Mouse (Mus musculus): ENCODE measurements around the gene Baz2b. TPM values are rescaled to one million over a fixed set of nuclear protein-coding genes. Genes with fewer than 3 reads are reported as not detected.

Gene Baz2b
- polyA plus RNA-seq, 2 experiments: 36.0 to 45.6 TPM

- Histone ChIP-seq H3K27me3 (ENCODE audit: control insufficient read depth, insufficient read depth, low read length) (no peaks in the 10 kb centered on the region), H3K4me1 (ENCODE audit: control insufficient read depth, insufficient read depth, low read length) (peaks cover 7% of the 10 kb centered on the region), H3K27ac (replicated peaks; ENCODE audit: low read depth, low read length) (no peak overlapping the region), H3K9ac (ENCODE audit: low read depth, low read length, severe bottlenecking) (no peak overlapping the region), H3K9me3 (ENCODE audit: control insufficient read depth, low read length) (no peaks in the 10 kb centered on the region), H3K4me3 (replicated peaks; ENCODE audit: low read length) (no peak overlapping the region), H3K36me3 (ENCODE audit: control insufficient read depth, insufficient read depth, low read length) (no peaks in the 10 kb centered on the region), H3K4me2 (replicated peaks; ENCODE audit: low read depth, low read length, severe bottlenecking) (no peak overlapping the region)
- DNase-seq (ENCODE audit: low spot score) (no peak), ATAC-seq (ENCODE audit: low FRiP score, low read depth) (no peak)
- WGBS: 63% methylated on average over 11 of the region's 11 CpGs
- no peak for TF ChIP-seq POLR2A (IDR thresholded peaks at IDR 0.05; ENCODE audit: borderline replicate concordance, extremely low read depth, insufficient read depth, insufficient read length)
These were observed 156.2 kb downstream of the Baz2b start for GRCm38 (mm10) chr2:60053222-60054010.

- H3K36me3 ChIP-seq (ENCODE audit: control insufficient read depth, insufficient read depth, low read length): no peaks in the 10 kb centered on the region
- DNase-seq (ENCODE audit: low spot score) (no peak), ATAC-seq (ENCODE audit: low FRiP score, low read depth) (no peak)
- no peak overlapping the region for H3K9ac ChIP-seq (ENCODE audit: low read depth, low read length, severe bottlenecking)
- no peak overlapping the region for H3K4me3 ChIP-seq (replicated peaks; ENCODE audit: low read length)
- TF ChIP-seq POLR2A (IDR thresholded peaks at IDR 0.05; ENCODE audit: borderline replicate concordance, extremely low read depth, insufficient read depth, insufficient read length): no peak
- H3K9me3 ChIP-seq (ENCODE audit: control insufficient read depth, low read length): no peaks in the 10 kb centered on the region
- H3K27ac ChIP-seq (replicated peaks; ENCODE audit: low read depth, low read length): no peak overlapping the region
- peaks cover 7% of the 10 kb centered on the region; the same call in 1 of the 2 replicates for H3K4me1 ChIP-seq (ENCODE audit: control insufficient read depth, insufficient read depth, low read length)
- 75% methylated on average over 9 of the region's 9 CpGs for WGBS
- H3K4me2 ChIP-seq (replicated peaks; ENCODE audit: low read depth, low read length, severe bottlenecking): no peak overlapping the region
- H3K27me3 ChIP-seq (ENCODE audit: control insufficient read depth, insufficient read depth, low read length): no peaks in the 10 kb centered on the region
These were observed 158.8 kb downstream of the Baz2b start for GRCm38 (mm10) chr2:60050667-60051460.

- WGBS: 78% methylated on average over 4 of the region's 4 CpGs
These were observed 159.8 kb downstream of the Baz2b start for GRCm38 (mm10) chr2:60049889-60050288.

GRCm38 (mm10) chr2:60049351-60049750 lies 160.3 kb downstream of the Baz2b start:
- Histone ChIP-seq H3K27ac (replicated peaks; ENCODE audit: low read depth, low read length) (no peak overlapping the region), H3K9me3 (ENCODE audit: control insufficient read depth, low read length) (no peaks in the 10 kb centered on the region), H3K36me3 (ENCODE audit: control insufficient read depth, insufficient read depth, low read length) (no peaks in the 10 kb centered on the region), H3K27me3 (ENCODE audit: control insufficient read depth, insufficient read depth, low read length) (no peaks in the 10 kb centered on the region), H3K4me3 (replicated peaks; ENCODE audit: low read length) (no peak overlapping the region), H3K9ac (ENCODE audit: low read depth, low read length, severe bottlenecking) (no peak overlapping the region), H3K4me2 (replicated peaks; ENCODE audit: low read depth, low read length, severe bottlenecking) (no peak overlapping the region), H3K4me1 (ENCODE audit: control insufficient read depth, insufficient read depth, low read length) (peaks cover 7% of the 10 kb centered on the region; the same call in 1 of the 2 replicates)
- ATAC-seq (ENCODE audit: low FRiP score, low read depth) (no peak), DNase-seq (ENCODE audit: low spot score) (no peak)
- no peak for TF ChIP-seq POLR2A (IDR thresholded peaks at IDR 0.05; ENCODE audit: borderline replicate concordance, extremely low read depth, insufficient read depth, insufficient read length)
- WGBS: 95% methylated on average over 9 of the region's 9 CpGs

More at GRCm38 (mm10) chr2:60049889-60050288, 159.8 kb downstream of the Baz2b start:
- no peak for TF ChIP-seq POLR2A (IDR thresholded peaks at IDR 0.05; ENCODE audit: borderline replicate concordance, extremely low read depth, insufficient read depth, insufficient read length)
- Histone ChIP-seq H3K9me3 (ENCODE audit: control insufficient read depth, low read length) (no peaks in the 10 kb centered on the region), H3K9ac (ENCODE audit: low read depth, low read length, severe bottlenecking) (no peak overlapping the region), H3K27ac (replicated peaks; ENCODE audit: low read depth, low read length) (no peak overlapping the region), H3K36me3 (ENCODE audit: control insufficient read depth, insufficient read depth, low read length) (no peaks in the 10 kb centered on the region), H3K4me3 (replicated peaks; ENCODE audit: low read length) (no peak overlapping the region), H3K27me3 (ENCODE audit: control insufficient read depth, insufficient read depth, low read length) (no peaks in the 10 kb centered on the region), H3K4me2 (replicated peaks; ENCODE audit: low read depth, low read length, severe bottlenecking) (no peak overlapping the region), H3K4me1 (ENCODE audit: control insufficient read depth, insufficient read depth, low read length) (peaks cover 7% of the 10 kb centered on the region; the same call in 1 of the 2 replicates)
- no peak for DNase-seq (ENCODE audit: low spot score)
- ATAC-seq (ENCODE audit: low FRiP score, low read depth): no peak

GRCm38 (mm10) chr2:60045995-60046394 lies 163.6 kb downstream of the Baz2b start:
- Histone ChIP-seq H3K27ac (replicated peaks; ENCODE audit: low read depth, low read length) (0 out of 2 replicates have a peak overlapping the region, but pooled peaks have one; percentile 5), H3K9ac (ENCODE audit: low read depth, low read length, severe bottlenecking) (no peak overlapping the region), H3K4me2 (replicated peaks; ENCODE audit: low read depth, low read length, severe bottlenecking) (no peak overlapping the region), H3K4me1 (ENCODE audit: control insufficient read depth, insufficient read depth, low read length) (no peaks in the 10 kb centered on the region), H3K27me3 (ENCODE audit: control insufficient read depth, insufficient read depth, low read length) (no peaks in the 10 kb centered on the region), H3K36me3 (ENCODE audit: control insufficient read depth, insufficient read depth, low read length) (no peaks in the 10 kb centered on the region), H3K4me3 (replicated peaks; ENCODE audit: low read length) (no peak overlapping the region), H3K9me3 (ENCODE audit: control insufficient read depth, low read length) (no peaks in the 10 kb centered on the region)
- no peak for DNase-seq (ENCODE audit: low spot score)
- no peak for TF ChIP-seq POLR2A (IDR thresholded peaks at IDR 0.05; ENCODE audit: borderline replicate concordance, extremely low read depth, insufficient read depth, insufficient read length)
- 74% methylated on average over 1 of the region's 1 CpGs for whole genome bisulfite sequencing
- ATAC-seq (ENCODE audit: low FRiP score, low read depth): no peak
